Mouse (Mus musculus) central nervous system, embryonic 14 days (tissue): ENCODE results near the gene Reck. TPM values are rescaled to one million over a fixed set of nuclear protein-coding genes. Genes with fewer than 3 reads are reported as not detected.

ENCODE experiments used
- polyA plus RNA-seq: library from polyadenylated mRNA; depleted of rRNA; stranded (reverse); fragments of >200 nt; gene quantifications from 2 replicates; pipeline ENCODE4 v1.2.3, GENCODE M21; 2012; rRNA removed

The Reck gene
- polyA plus RNA-seq, result 17.9 and 28.9 TPM in 2 replicates

GRCm38 (mm10) chr4:43875160-43875918 lies at the start of gene Reck:
TSS of gene Reck (plus strand) at chr4:43875530.

DNA sequence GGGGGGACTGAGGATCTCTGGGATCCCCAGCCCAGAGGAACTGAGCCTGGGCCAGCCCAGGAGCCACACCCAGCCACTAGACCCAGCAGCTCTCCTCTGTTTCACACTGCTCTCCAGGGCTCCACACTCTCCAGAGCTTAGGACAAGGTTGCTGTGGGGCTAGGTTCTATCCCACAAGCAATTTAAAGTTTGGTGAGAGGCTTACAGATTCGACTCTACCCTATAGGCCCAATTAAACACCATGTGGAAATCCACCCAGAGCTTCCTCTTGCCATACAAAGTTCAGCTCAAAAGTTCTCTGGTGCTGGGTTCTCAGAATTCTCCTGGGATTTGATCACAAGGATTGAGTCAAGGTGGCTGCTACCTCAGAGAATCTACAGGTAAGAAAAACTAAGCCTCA lies 35.2 kb upstream of the Reck start, which contains the start of gene Olfr157:
Gene Olfr157, minus strand, starts transcription at position 101 of the 400 bp plus-strand sequence.

DNA sequence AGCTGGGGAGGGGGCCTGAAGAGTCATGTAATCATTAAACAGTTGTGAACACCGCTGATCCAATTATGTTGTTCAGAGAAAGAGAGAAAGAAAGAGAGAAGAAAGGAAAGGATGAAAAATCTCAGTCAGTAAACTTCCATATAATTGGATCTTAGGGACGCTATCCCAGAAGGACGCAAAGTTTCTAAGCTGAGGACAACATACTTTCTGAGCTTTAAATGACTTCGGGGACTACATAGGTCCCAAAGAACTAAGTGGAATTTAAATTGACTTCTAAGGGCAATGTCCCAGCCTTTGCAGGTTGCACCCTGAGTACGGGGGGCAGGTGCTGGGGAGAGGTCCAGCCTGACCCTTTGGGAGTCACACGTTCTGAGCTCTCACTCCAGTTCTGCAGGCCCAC lies 24.1 kb upstream of the Reck start, which contains the start of gene Olfr155:
Gene Olfr155, plus strand, starts transcription at position 301 of the 400 bp plus-strand sequence.

DNA sequence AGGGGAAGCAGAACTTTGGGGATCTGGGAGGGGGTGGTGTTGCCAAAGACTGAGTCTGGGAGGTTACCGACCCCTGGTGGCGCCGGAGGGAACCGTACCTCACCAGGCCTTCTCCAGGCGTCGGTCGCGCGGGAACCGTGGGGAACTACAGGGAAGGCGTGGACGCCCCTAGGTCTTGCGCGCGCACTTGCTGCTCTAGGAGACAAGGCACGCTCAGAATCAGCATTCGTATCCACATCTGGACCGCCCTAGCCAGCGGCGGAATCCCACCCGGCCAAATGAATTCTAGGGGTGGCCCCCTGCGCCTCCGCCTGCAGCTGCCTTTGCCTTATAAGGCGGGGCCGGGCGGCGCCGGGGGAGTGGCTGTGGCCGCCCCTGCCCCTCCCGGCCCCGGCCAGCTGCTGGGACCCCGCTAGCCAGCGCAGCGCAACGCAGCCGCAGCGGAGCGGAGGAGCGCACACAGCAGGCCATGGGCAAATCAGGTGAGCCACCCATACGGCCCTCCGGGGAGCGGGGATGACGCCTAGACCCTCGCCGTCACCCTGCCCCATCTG lies 82.0 kb downstream of the Reck start, which contains the start of gene Glipr2:
Gene Glipr2, plus strand, starts transcription at position 110 of the 554 bp plus-strand sequence.

DNA sequence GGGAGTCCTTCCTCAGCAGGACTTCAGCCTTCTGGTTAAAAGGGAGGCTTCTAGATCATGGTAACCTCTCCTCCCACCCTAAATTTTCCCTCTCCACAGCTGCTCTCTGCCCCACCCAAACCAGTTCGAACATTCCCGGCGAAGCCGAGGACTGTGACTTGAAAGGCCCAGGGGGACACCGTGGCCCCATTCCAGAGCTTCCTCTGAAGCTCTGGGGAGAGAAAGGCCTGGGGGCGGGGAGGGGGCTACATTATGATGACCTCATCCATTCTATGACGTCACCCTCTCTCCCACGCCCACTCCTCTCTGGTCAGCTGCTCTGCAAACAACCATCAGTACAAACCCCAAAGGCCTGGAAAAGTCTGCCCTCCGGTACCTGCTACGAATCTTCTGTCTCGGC lies 107.9 kb downstream of the Reck start, which contains the start of gene Ccin:
Gene Ccin, plus strand, starts transcription at position 303 of the 400 bp plus-strand sequence.

Other genes starting within 250 kb of the Reck start
- 69.8 and 78.3 TPM in 2 replicates for gene Npr2, start 243.6 kb upstream of the Reck start, polyA plus RNA-seq
- 6.6 and 7.9 TPM in 2 replicates for gene Spag8, start 221.9 kb upstream of the Reck start, polyA plus RNA-seq
- gene Hint2, start 219.1 kb upstream of the Reck start, polyA plus RNA-seq, result 56.9 and 57.8 TPM in 2 replicates
- 23.4 and 26.5 TPM in 2 replicates for gene Tmem8b, start 206.6 kb upstream of the Reck start, polyA plus RNA-seq
- 0.30 and 0.37 TPM in 2 replicates for gene Fam221b, start 206.4 kb upstream of the Reck start, polyA plus RNA-seq
- not detected in 2 replicates for gene Olfr70, start 174.7 kb upstream of the Reck start, polyA plus RNA-seq
- gene Olfr71, start 165.3 kb upstream of the Reck start, polyA plus RNA-seq, result not detected in 2 replicates
- gene Hrct1, start 148.3 kb upstream of the Reck start, polyA plus RNA-seq, result 0.37 and 0.76 TPM in 2 replicates
- gene Spaar, start 145.5 kb upstream of the Reck start, polyA plus RNA-seq, result 0.09 and 0.16 TPM in 2 replicates
- gene Olfr159, start 104.5 kb upstream of the Reck start, polyA plus RNA-seq, result not detected in 2 replicates
- not detected in 2 replicates for gene Olfr156, start 51.6 kb upstream of the Reck start, polyA plus RNA-seq
- gene Olfr157, start 35.3 kb upstream of the Reck start, polyA plus RNA-seq, result not detected in 2 replicates
- gene Olfr155, start 24.0 kb upstream of the Reck start, polyA plus RNA-seq, result not detected in 2 replicates
- gene Glipr2, start 81.9 kb downstream of the Reck start, polyA plus RNA-seq, result 24.4 and 31.2 TPM in 2 replicates
- gene Ccin, start 108.0 kb downstream of the Reck start, polyA plus RNA-seq, result 0.12 and 0.24 TPM in 2 replicates
- 471 and 505 TPM in 2 replicates for gene Clta, start 128.9 kb downstream of the Reck start, polyA plus RNA-seq
- 14.1 and 17.2 TPM in 2 replicates for gene Gne, start 208.6 kb downstream of the Reck start, polyA plus RNA-seq